Mouse (Mus musculus) stomach, postnatal 0 days (tissue): ENCODE results near the gene Eras. TPM values are rescaled to one million over a fixed set of nuclear protein-coding genes. Genes with fewer than 3 reads are reported as not detected.

Source experiments
- ATAC-seq: fragments of 200-750 bp; cut with Nextera tagmentation; 2 replicates; pipeline ENCODE4 v1.8.0; 2017; ENCODE audit not compliant: low FRiP score, low TSS enrichment
- DNase-seq: peaks from one replicate; pipeline ENCODE4 v3.0.0-alpha.2; 2016; ENCODE audit warnings: low spot score
- H3K27ac ChIP-seq: fragments of 300-500 bp; sonication (generic); replicated peaks from 2 replicates; pipeline ENCODE4 v1.5.1; 2014; ENCODE audit warnings: mild to moderate bottlenecking, control low read depth
- H3K27me3 ChIP-seq: fragments of 300-500 bp; sonication (generic); 2 replicates; pipeline ENCODE4 v1.6.1; 2014; ENCODE audit warnings: low read length; ENCODE audit not compliant: control insufficient read depth, insufficient read depth
- H3K36me3 ChIP-seq: fragments of 300-500 bp; sonication (generic); 2 replicates; pipeline ENCODE4 v1.6.1; 2014; ENCODE audit warnings: low read length, mixed read lengths; ENCODE audit not compliant: control insufficient read depth, insufficient read depth
- H3K4me1 ChIP-seq: fragments of 300-500 bp; sonication (generic); replicated peaks from 2 replicates; pipeline ENCODE4 v1.6.1; 2014; ENCODE audit warnings: antibody characterized with exemption; ENCODE audit not compliant: control insufficient read depth, insufficient read depth
- H3K4me2 ChIP-seq: fragments of 300-500 bp; sonication (generic); replicated peaks from 2 replicates; pipeline ENCODE4 v1.6.1; 2014; ENCODE audit warnings: low read depth, mild to moderate bottlenecking, control low read depth, moderate library complexity
- H3K4me3 ChIP-seq: fragments of 300-500 bp; sonication (generic); 2 replicates; pipeline ENCODE4 v1.5.1; 2014; ENCODE audit warnings: low read depth, low read length, control low read depth
- H3K9ac ChIP-seq: fragments of 300-500 bp; sonication (generic); 2 replicates; pipeline ENCODE4 v1.6.1; 2014; ENCODE audit warnings: mild to moderate bottlenecking, low read length, control low read depth, mixed read lengths
- H3K9me3 ChIP-seq: fragments of 300-500 bp; sonication (generic); 2 replicates; pipeline ENCODE4 v1.6.1; 2016; ENCODE audit warnings: low read length; ENCODE audit not compliant: control insufficient read depth
- CTCF ChIP-seq: IDR thresholded peaks from 2 replicates; pipeline ENCODE4 v1.5.1; 2016; ENCODE audit warnings: antibody characterized with exemption, low read depth, mild to moderate bottlenecking, moderate library complexity
- EP300 ChIP-seq: optimal IDR thresholded peaks from 2 replicates; pipeline ENCODE3; 2016; ENCODE audit warnings: antibody characterized with exemption
- WGBS: fragments of 180-500 bp; shearing (Covaris S2); extraction: QIAGEN DNeasy Blood & Tissue Kit; methylation state at CpG from one replicate; pipeline ENCODE4 v1.1.7; 2014; 5-methylcytosine and 5-hydroxymethylcytosine counted together
- polyA plus RNA-seq: library from polyadenylated mRNA; unstranded; fragments of >200 nt; fragmentation: Nextera tagmentation; extraction: Ambion mirVana; gene quantifications from 2 replicates; pipeline ENCODE4 v1.2.1, GENCODE M21; 2015

Eras gene
- polyA plus RNA-seq, 1 experiment from 2014 or later = not detected

DNA sequence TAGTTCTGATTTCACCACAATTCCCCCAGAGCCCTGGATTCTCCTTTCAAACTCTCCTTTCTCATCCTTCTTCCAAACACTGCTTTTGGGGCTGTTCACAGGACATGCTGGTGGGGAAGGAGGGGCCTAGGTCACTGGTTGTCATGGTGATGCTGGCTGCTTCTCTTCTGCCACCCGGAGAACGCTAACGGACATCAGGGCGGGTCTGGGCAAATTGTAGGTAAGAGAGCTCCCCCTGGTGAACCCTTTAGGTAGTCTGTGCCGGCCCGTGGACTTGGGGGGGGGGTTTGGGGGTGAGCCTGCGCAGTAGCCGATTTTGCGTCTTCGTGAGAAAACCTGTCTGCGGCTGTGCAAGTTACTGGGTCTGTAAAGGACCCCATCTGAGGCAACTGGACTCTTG lies 48.6 kb downstream of the Eras start:
- Histone ChIP-seq H3K36me3 (no peaks in the 10 kb centered on the region), H3K27ac (no peak overlapping the region), H3K4me2 (peak overlapping the region; percentile 27), H3K4me1 (no peaks in the 10 kb centered on the region), H3K9ac (no peak overlapping the region), H3K4me3 (no peak overlapping the region), H3K9me3 (no peaks in the 10 kb centered on the region), H3K27me3 (no peaks in the 10 kb centered on the region)
- no peak for ATAC-seq
- WGBS = 5% methylated on average over 10 of the region's 11 CpGs
- no peak for TF ChIP-seq EP300
- TF ChIP-seq CTCF = peak; percentile 70
- DNase-seq = peak; percentile 60

DNA sequence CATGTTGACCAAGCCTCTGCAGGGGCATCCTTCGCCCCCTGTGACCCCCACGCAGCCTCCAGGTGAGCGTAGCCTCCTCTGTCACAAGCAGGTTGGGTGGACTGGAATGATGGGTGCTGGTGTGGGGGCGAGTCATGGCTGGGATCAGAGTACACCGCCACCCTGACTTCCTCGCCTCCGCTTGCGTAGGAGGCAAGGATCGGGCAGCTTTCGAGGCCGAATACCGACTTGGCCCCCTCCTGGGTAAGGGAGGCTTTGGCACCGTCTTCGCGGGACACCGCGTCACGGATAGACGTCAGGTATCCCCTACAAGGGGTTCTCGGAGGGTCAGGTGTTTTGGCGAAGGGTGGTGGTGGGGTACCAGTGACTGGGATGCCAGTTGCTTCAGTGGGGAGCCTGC lies 49.9 kb downstream of the Eras start:
- Histone ChIP-seq H3K4me1 (no peaks in the 10 kb centered on the region), H3K4me2 (peak overlapping the region; percentile 70), H3K9ac (peak overlapping the region; percentile 48), H3K36me3 (peaks cover 2% of the 10 kb centered on the region; the same call in 1 of the 2 replicates), H3K27ac (no peak overlapping the region), H3K27me3 (no peaks in the 10 kb centered on the region), H3K9me3 (no peaks in the 10 kb centered on the region), H3K4me3 (peak overlapping the region; percentile 37)
- no peak; the same call in 1 of the 2 replicates for ATAC-seq
- peak; percentile 19 for DNase-seq
- no peak for TF ChIP-seq CTCF
- TF ChIP-seq EP300 = no peak
- 11% methylated on average over 21 of the region's 21 CpGs for WGBS

DNA sequence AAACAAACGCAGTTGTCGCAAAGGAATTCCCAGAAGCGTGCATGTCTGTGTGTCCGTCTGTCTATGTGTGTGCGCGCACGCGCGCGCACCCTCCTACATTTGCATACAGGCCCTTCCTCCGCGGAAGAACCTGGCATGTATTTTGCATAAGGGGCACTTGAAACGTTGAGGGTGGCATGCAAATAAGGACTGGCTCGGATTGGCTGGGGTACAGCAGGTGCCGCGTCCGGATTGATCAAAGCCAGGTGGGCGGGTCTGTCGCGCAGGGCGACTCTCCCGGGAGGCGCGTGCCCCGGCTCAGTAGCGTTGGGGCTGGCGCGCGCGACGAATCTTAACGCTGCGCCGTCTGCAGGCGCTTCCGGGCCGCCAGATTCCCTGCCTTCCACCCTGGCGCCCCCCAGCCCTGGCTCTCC lies 50.4 kb downstream of the Eras start, which contains the start of gene Pim2:
Gene Pim2, plus strand, starts transcription at position 256 of the 413 bp plus-strand sequence.
- peak within 1 kb of the TSS; percentile 70 for H3K4me2 ChIP-seq
- H3K27me3 ChIP-seq = no peaks in the 10 kb centered on the region
- no peaks in the 10 kb centered on the region for H3K9me3 ChIP-seq
- peak within 1 kb of the TSS; percentile 48 for H3K9ac ChIP-seq
- no peak within 1 kb of the TSS for H3K27ac ChIP-seq
- 14% methylated on average over 30 of the region's 38 CpGs for WGBS
- peak within 1 kb of the TSS; percentile 37 for H3K4me3 ChIP-seq
- TF ChIP-seq EP300 = no peak
- TF ChIP-seq CTCF = no peak
- H3K4me1 ChIP-seq = no peaks in the 10 kb centered on the region
- ATAC-seq (peak; percentile 94), DNase-seq (peak; percentile 87)
- peaks cover 2% of the 10 kb centered on the region; the same call in 1 of the 2 replicates for H3K36me3 ChIP-seq

Other genes with a start within 250 kb of the Eras start
- 0.95 and 1.3 TPM in 2 replicates for gene Magix, start 247.4 kb downstream of the Eras start, polyA plus RNA-seq
- gene Gpkow, start 231.5 kb downstream of the Eras start, polyA plus RNA-seq = 18.0 and 18.5 TPM in 2 replicates
- 30.3 and 33.6 TPM in 2 replicates for gene Wdr45, start 214.3 kb downstream of the Eras start, polyA plus RNA-seq
- gene Gm45208, start 206.4 kb downstream of the Eras start, polyA plus RNA-seq = not detected in 2 replicates
- gene Praf2, start 200.2 kb downstream of the Eras start, polyA plus RNA-seq = 23.8 and 26.0 TPM in 2 replicates
- 21.5 and 23.0 TPM in 2 replicates for gene Ccdc120, start 177.7 kb downstream of the Eras start, polyA plus RNA-seq
- 17.3 and 18.2 TPM in 2 replicates for gene Tfe3, start 166.0 kb downstream of the Eras start, polyA plus RNA-seq
- gene Gripap1, start 138.8 kb downstream of the Eras start, polyA plus RNA-seq = 20.0 and 20.9 TPM in 2 replicates
- gene Kcnd1, start 106.3 kb downstream of the Eras start, polyA plus RNA-seq = 0.42 and 0.92 TPM in 2 replicates
- gene Otud5, start 87.2 kb downstream of the Eras start, polyA plus RNA-seq = 21.2 and 22.0 TPM in 2 replicates
- 4.8 and 5.0 TPM in 2 replicates for gene Pim2, start 50.3 kb downstream of the Eras start, polyA plus RNA-seq
- 28.7 and 32.5 TPM in 2 replicates for gene Slc35a2, start 44.6 kb downstream of the Eras start, polyA plus RNA-seq
- 60.6 and 62.2 TPM in 2 replicates for gene Pqbp1, start 29.3 kb downstream of the Eras start, polyA plus RNA-seq
- 85.6 and 90.5 TPM in 2 replicates for gene Timm17b, start 29.2 kb downstream of the Eras start, polyA plus RNA-seq
- not detected in 2 replicates for gene Gm10491, start 20.8 kb downstream of the Eras start, polyA plus RNA-seq
- not detected in 2 replicates for gene Gm10490, start 19.1 kb downstream of the Eras start, polyA plus RNA-seq
- gene Pcsk1n, start 8.8 kb downstream of the Eras start, polyA plus RNA-seq = 12.0 and 12.2 TPM in 2 replicates
- 6.2 and 6.7 TPM in 2 replicates for gene Hdac6, start 19.3 kb upstream of the Eras start, polyA plus RNA-seq
- 0.07 and 0.28 TPM in 2 replicates for gene Gata1, start 49.5 kb upstream of the Eras start, polyA plus RNA-seq
- gene Glod5, start 89.9 kb upstream of the Eras start, polyA plus RNA-seq = 6.0 and 7.5 TPM in 2 replicates
- gene Suv39h1, start 146.2 kb upstream of the Eras start, polyA plus RNA-seq = 10.8 and 12.3 TPM in 2 replicates
- 0.39 and 0.42 TPM in 2 replicates for gene Was, start 161.9 kb upstream of the Eras start, polyA plus RNA-seq
- 15.6 and 16.7 TPM in 2 replicates for gene Wdr13, start 204.3 kb upstream of the Eras start, polyA plus RNA-seq
- gene Rbm3, start 217.3 kb upstream of the Eras start, polyA plus RNA-seq = 599 and 659 TPM in 2 replicates
- 6.2 and 6.9 TPM in 2 replicates for gene Tbc1d25, start 247.6 kb upstream of the Eras start, polyA plus RNA-seq